Mouse (Mus musculus): ENCODE results near the gene Siglecg. TPM values are rescaled to one million over a fixed set of nuclear protein-coding genes. Genes with fewer than 3 reads are reported as not detected.
A peak's percentile ranks its signal among the peaks of the same experiment; 100 is the strongest.
"Not testable (repeated sequence)": the region's sequence is repeated elsewhere in the genome, so short reads cannot be mapped to it uniquely, and the experiment has no call there.

Siglecg gene
- under 1 TPM in 1 of 2 experiments, not detected in 1; 0.17 TPM for total RNA-seq (2021)
- polyA plus RNA-seq (2012; rRNA removed), result 0.58 and 1.0 TPM in 2 replicates
- long read RNA-seq, result 0 reads

DNA sequence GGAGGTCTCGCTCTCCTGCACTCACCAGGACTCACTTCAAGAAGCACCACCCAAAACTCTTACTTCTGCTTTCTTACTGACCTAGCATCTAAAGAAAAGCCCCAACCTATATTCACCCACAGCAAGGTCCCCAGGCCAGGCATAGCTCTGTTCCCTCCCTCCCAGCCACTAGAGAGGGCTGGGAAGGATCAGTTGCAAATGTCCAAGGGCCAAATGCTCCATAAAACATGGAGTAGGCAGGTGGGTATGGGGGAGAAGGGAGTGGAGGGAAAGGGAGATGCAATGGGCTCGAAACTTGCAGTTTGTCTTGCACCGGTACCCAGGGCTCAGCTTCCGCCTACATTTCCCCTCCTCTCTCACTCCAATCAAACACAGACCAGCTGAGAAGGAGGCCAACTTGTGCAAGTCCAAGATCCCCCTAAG lies at the start of gene Siglecg:
Siglecg (plus strand) TSS at position 74 of the 423 bp plus-strand sequence.
- no peak for DNase-seq

- DNase-seq, result peak; percentile 74
Observed at GRCm38 (mm10) chr7:43358556-43358955, 49.4 kb upstream of the Siglecg start.

GRCm38 (mm10) chr7:43361442-43361841 lies 46.6 kb upstream of the Siglecg start:
- DNase-seq, result no peak

GRCm38 (mm10) chr7:43362021-43362420 lies 46.0 kb upstream of the Siglecg start:
- no peak for DNase-seq

DNA sequence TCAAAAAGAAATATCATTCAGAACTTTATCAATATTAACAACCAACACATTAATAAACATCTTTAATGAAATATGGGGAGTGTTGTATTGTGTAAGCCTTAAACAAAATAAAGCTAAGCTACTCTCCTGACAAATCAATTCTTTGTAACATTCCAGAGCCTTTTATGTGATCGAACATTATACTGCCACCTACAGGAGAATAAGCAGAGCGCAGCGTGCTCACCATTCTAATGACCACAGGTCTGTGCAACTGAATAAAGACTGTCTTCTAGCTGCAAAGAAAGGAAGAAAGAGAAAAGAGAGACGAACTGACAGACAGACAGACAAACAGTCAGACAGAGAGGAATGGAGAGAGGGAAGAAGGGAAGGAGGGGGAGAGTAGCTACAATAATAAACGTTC lies 29.8 kb upstream of the Siglecg start:
- no peak for DNase-seq

GRCm38 (mm10) chr7:43392349-43393121 lies 15.5 kb upstream of the Siglecg start:
- no peak for DNase-seq

DNA sequence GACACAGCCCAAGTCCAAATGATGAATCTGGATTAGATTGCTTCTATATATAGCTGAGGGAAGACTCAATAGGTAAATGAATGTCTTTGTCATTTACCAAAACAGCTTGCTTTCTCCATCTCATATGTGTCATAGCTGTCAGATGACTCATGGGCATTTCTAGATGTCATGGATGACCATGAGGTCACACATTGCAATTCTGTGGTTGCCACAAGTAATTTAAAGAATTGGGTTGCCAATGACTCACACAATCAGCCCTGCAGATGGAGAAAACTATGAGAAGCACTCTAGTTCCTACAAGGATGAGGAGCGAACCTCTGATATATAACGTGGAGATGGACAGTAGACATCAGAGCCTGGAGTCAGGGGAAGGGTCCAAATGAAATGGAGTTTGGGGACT lies 8.5 kb upstream of the Siglecg start:
- no peak for DNase-seq

DNA sequence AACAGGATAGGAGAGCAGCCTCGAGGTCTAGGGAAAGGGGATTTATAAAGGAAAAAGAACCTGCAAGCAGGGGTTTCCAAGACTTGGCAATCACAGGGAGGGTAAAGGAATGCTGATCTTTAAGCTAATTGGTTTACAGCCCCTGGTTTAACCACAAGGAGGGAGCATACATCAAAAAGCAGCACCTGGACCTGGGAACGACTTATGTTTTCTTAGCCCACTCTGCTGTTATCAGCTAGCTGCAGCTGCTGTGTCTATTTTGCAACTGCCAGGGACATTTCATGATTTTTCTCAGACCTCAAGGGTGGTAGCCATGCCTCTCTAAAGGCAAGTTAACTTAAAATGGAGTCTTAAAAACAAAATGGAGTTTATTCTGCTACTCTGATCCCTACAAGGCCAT lies 5.3 kb upstream of the Siglecg start:
- no peak for DNase-seq

DNA sequence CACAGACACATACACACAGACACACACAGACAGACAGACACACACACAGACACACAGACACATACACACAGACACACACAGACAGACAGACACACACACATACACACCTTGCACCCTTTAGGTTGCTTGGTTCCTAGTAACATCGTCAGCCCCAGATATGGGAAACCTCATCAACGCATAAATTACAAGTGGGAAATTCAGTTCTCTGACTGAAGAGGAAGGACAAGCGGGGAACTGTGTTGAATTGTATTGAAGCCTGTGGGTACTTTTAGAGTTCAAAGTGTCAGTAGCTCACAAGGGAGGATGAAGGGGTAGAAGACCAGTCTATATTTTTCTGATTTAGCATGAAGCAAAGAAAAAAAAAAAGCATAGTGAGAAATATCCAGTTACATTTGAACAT lies 431 bp upstream of the Siglecg start:
- no peak for DNase-seq

GRCm38 (mm10) chr7:43409084-43409483 lies 1.1 kb downstream of the Siglecg start:
- DNase-seq, result no peak

- not testable (repeated sequence) for DNase-seq
Observed at GRCm38 (mm10) chr7:43411724-43412123, 3.7 kb downstream of the Siglecg start.

DNA sequence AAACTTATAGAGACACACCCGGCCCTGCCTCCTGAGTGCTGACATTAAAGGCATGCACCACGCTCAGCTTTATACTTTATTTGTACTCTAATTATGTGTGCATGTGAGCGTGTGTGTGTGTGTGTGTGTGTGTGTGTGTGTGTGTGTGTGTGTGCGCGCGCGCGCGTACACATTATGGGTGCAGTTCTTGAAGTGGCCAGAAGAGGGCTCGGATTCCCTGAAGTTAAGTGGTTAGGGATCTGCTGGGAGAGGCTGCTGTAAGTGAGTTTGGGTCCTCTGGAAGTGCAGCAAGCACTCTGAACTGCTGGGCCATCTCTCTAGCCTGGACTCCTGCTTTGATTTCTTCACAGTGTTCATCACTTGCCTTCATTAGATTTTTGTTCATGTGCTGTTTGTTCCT lies 9.3 kb downstream of the Siglecg start:
- no peak for DNase-seq

- peak; percentile 85 for DNase-seq
Observed at GRCm38 (mm10) chr7:43422995-43423617, 15.1 kb downstream of the Siglecg start.

DNA sequence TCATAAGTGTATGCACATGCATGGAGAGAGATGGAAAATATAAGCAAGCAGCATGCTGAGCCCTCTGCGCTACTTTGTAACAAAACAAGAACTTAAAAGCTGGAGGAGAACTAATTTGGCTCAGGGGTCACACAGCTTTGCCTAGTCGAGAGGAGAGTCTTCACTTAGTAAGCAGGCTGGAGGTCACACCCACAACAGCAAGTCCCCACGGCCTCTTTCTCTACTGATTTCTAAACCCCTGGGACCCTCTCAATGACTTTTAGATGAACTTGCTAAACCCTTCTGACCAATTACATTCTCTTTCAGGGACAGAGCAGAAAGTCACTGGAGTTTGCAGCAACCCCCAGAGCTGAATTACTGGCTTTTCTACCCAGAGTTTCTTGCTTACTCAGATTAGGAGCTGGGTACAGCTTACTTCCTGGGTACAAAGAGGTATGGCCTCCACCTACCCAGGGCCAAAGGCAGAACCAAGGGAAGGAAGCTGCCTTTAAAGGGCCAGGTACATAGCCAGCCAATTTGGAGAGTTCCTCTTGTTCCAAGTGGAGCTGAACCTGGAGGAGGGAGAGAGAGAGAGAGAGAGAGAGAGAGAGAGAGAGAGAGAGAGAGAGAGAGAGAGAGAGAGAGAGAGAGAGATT lies 16.1 kb downstream of the Siglecg start:
- no peak for DNase-seq

DNA sequence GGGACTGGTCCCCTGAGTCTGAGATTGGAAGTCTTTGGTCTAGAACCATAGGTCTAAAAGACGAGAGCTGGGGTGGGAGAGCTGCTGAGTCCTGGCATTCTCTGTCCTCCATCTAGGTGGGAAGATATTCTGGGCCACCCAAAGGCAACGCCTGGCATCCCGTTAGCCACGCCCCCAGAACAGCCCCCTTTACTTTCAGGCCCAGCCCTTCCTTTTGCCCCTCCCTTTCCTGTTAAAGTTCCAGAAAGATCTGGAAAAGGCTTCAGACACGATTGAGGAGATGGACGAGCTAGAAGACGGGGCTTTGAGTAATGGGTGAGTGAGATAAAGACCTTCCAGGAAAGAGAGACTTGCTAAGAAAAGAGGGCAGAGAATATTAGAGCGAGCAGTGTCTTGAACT lies 19.4 kb downstream of the Siglecg start, which contains the start of gene Lim2:
Lim2 (plus strand) TSS at position 265 of the 400 bp plus-strand sequence.
- no peak for DNase-seq

- DNase-seq, result no peak
Observed at GRCm38 (mm10) chr7:43429500-43429899, 21.5 kb downstream of the Siglecg start.

GRCm38 (mm10) chr7:43432891-43433290 lies 24.9 kb downstream of the Siglecg start:
- no peak for DNase-seq

DNA sequence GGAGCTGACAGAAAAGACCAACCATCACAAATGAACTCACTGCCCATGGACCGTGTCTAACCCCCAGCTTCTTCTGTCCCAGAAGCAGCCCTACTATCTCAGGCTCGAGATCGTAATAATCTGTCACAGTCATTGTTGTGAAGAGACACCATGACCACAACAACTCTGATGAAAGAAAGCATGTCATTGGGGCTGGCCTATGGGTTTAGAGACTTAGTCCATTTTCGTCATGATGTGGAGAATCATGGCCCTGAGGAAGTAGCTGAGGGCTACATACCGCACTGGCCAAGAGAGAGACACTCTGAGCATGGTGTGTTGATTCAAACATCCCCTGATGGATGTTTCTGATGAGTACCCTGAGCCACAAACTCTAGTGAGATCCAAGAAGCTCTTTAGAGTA lies 26.7 kb downstream of the Siglecg start:
- no peak for DNase-seq

GRCm38 (mm10) chr7:43436341-43437255 lies 28.6 kb downstream of the Siglecg start, which contains the start of gene Nkg7:
Nkg7 (plus strand) TSS chr7:43437073.
- DNase-seq, result no peak

DNA sequence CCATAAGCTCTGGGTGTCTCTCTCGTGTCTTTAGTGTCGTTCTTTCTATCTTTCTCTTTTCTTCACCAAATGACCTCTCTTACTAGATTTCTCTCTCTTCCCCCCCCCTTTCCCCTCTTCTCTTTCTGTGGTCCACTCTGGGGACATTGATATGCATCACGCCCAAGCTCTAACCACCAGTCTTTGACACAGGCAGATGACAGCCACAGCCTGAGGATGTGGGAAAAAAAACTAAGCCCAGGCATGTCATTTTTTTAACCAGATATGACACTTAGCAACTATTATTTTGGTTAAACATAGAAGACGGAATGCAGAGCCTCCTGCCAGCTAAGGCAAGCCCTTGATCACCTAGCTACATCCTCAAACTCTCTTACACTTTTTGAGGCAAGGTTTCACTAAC lies 30.6 kb downstream of the Siglecg start:
- DNase-seq, result no peak

GRCm38 (mm10) chr7:43440482-43440881 lies 32.5 kb downstream of the Siglecg start, which contains the start of gene Cldnd2:
Cldnd2 (plus strand) TSS chr7:43440782.
- no peak for DNase-seq

DNA sequence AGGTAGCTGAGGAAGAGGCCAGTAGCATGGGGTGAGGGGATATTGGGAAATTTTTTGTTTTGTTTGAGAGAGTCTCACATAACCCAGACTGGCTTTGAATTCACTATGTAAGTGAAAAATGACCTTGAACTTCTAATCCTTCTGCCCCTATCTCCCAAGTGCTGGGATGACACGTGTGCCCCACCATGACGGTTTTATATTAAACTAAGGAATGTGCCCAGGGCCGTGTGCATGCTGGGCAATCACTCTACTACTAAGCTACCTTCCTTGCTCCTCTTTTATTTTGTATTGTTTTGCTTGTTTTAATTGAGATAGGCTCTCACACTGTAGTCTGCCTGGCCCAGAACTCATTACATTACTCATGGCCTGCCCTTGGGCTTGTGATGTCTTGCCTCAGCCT lies 33.1 kb downstream of the Siglecg start:
- DNase-seq, result no peak

All from adrenal gland, adult 2 months (tissue).